11 mouse cellular contexts compared by ENCODE assay signal in the genomic region with DNA sequence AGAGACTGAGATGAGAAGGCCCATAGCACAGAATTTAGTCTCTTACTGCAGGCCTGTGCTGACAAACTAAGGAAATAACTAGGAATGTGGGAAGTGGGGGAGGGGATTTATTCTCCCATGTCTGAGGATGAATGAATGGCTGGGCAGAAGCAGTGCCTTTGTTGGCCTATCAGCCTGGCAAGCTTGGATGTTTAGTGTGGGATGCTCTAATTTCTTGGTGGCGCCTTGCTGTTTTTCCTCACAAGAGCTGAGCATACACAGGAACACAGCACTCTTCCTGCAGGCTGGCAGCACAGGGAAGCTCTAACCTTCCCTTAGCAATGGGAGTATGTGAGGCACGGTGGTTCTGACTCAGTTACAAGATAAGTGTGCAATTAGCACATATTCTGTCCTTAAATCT.
DNase-seq lines count a peak whose midpoint lies in the region; ATAC-seq and TF ChIP-seq lines count a peak whose summit lies in the region.
"Had no signal": no experiment of that assay in that cellular context is flagged by ENCODE, and none has a peak within 500 bp of the region (broad histone marks: within the 10 kb centered on the region; RNA-seq: fewer than 3 reads in every experiment).

No protein-coding gene starts in this region.

- ATAC-seq in forebrain, embryonic 13.5 days = no peak
- ATAC-seq in midbrain, embryonic 13.5 days = no peak
- no peak for ATAC-seq in megakaryocyte progenitor cell, adult 5-6 weeks (replicated peaks; ENCODE audit: poor library complexity)

- TF ChIP-seq POLR2A in heart, adult 2 months (IDR thresholded peaks at IDR 0.05; ENCODE audit: insufficient read depth, low read depth, low read length) = no peak
- TF ChIP-seq POLR2A in thymus, adult 2 months (IDR thresholded peaks at IDR 0.05; ENCODE audit: control insufficient read depth, extremely low read depth, insufficient read depth, low read length, poor library complexity) = no peak

- DNase-seq in heart, adult 2 months = no peak
- DNase-seq in heart, adult 11 months = no peak
- peak; percentile 65 for DNase-seq in brain, adult 2 months (ENCODE audit: low read depth, low spot score)
- DNase-seq in thymus, adult 2 months = no peak
- no peak for DNase-seq in heart, adult 18-20 months
- DNase-seq: gastrocnemius, adult 2 months; kidney, adult 18-20 months had no signal

- no peaks in the 10 kb centered on the region for H3K9me3 ChIP-seq in forebrain, embryonic 13.5 days (replicated peaks)
- H3K9me3 ChIP-seq in midbrain, embryonic 13.5 days = no peaks in the 10 kb centered on the region
- H3K9me3 ChIP-seq: embryonic facial prominence, embryonic 15.5 days had no signal

- H3K9ac ChIP-seq in heart, adult 2 months (ENCODE audit: low read depth, low read length) = no peak overlapping the region
- H3K9ac ChIP-seq in forebrain, embryonic 13.5 days = no peak overlapping the region
- no peak overlapping the region for H3K9ac ChIP-seq in midbrain, embryonic 13.5 days (replicated peaks)
- H3K9ac ChIP-seq: embryonic facial prominence, embryonic 15.5 days had no signal

- intact Hi-C loops in heart, adult 2 months (cut with DNase I) = no loop called here

- no peaks in the 10 kb centered on the region for H3K36me3 ChIP-seq in heart, adult 2 months (ENCODE audit: control insufficient read depth, insufficient read depth, low read length)
- H3K36me3 ChIP-seq in forebrain, embryonic 13.5 days (ENCODE audit: poor library complexity, severe bottlenecking) = no peaks in the 10 kb centered on the region
- H3K36me3 ChIP-seq in midbrain, embryonic 13.5 days = no peaks in the 10 kb centered on the region
- no peaks in the 10 kb centered on the region for H3K36me3 ChIP-seq in thymus, adult 2 months (ENCODE audit: control insufficient read depth, insufficient read depth, low read length)
- H3K36me3 ChIP-seq: embryonic facial prominence, embryonic 15.5 days had no signal

- H3K79me2 ChIP-seq in heart, adult 2 months (replicated peaks; ENCODE audit: control insufficient read depth, insufficient read depth, low read length) = no peaks in the 10 kb centered on the region

- H3K27me3 ChIP-seq in heart, adult 2 months (ENCODE audit: control insufficient read depth, insufficient read depth, low read length) = no peaks in the 10 kb centered on the region
- H3K27me3 ChIP-seq in forebrain, embryonic 13.5 days = no peaks in the 10 kb centered on the region
- H3K27me3 ChIP-seq in midbrain, embryonic 13.5 days = no peaks in the 10 kb centered on the region
- H3K27me3 ChIP-seq in thymus, adult 2 months (ENCODE audit: control insufficient read depth, insufficient read depth, low read length) = no peaks in the 10 kb centered on the region
- H3K27me3 ChIP-seq: embryonic facial prominence, embryonic 15.5 days had no signal

- H3K4me2 ChIP-seq in forebrain, embryonic 13.5 days = no peak overlapping the region
- H3K4me2 ChIP-seq in midbrain, embryonic 13.5 days (replicated peaks) = no peak overlapping the region
- H3K4me2 ChIP-seq: embryonic facial prominence, embryonic 15.5 days had no signal

- H3K4me3 ChIP-seq in heart, adult 2 months = no peak overlapping the region
- no peak overlapping the region for H3K4me3 ChIP-seq in forebrain, embryonic 13.5 days
- H3K4me3 ChIP-seq in midbrain, embryonic 13.5 days (replicated peaks) = no peak overlapping the region
- H3K4me3 ChIP-seq in thymus, adult 2 months (ENCODE audit: control insufficient read depth, insufficient read depth, low read length) = no peak overlapping the region
- H3K4me3 ChIP-seq: embryonic facial prominence, embryonic 15.5 days; gastrocnemius, adult 2 months had no signal

- 52% methylated on average over 2 of the region's 2 CpGs for WGBS in heart, adult 2 months
- 16% methylated on average over 2 of the region's 2 CpGs for WGBS in forebrain, embryonic 13.5 days
- 25% methylated on average over 2 of the region's 2 CpGs for WGBS in midbrain, embryonic 13.5 days
- WGBS in thymus, adult 2 months = 95% methylated on average over 2 of the region's 2 CpGs

- peaks cover 9% of the 10 kb centered on the region for H3K4me1 ChIP-seq in heart, adult 2 months (ENCODE audit: control insufficient read depth, insufficient read depth, low read length)
- H3K4me1 ChIP-seq in forebrain, embryonic 13.5 days = peaks cover 42% of the 10 kb centered on the region
- H3K4me1 ChIP-seq in midbrain, embryonic 13.5 days (replicated peaks) = peaks cover 62% of the 10 kb centered on the region
- H3K4me1 ChIP-seq in thymus, adult 2 months (replicated peaks; ENCODE audit: control insufficient read depth, insufficient read depth, low read length) = peaks cover 8% of the 10 kb centered on the region
- H3K4me1 ChIP-seq: embryonic facial prominence, embryonic 15.5 days had no signal

- TF ChIP-seq CTCF in heart, adult 2 months (IDR thresholded peaks at IDR 0.05) = no peak
- TF ChIP-seq CTCF in thymus, adult 2 months (IDR thresholded peaks at IDR 0.05; ENCODE audit: borderline replicate concordance, control insufficient read depth, extremely low read depth, insufficient read depth, low read length, poor library complexity) = no peak

- peak overlapping the region; percentile 8; the same call in 1 of the 2 replicates for H3K27ac ChIP-seq in heart, adult 2 months
- peak overlapping the region; percentile 41 for H3K27ac ChIP-seq in forebrain, embryonic 13.5 days
- peak overlapping the region; percentile 74 for H3K27ac ChIP-seq in midbrain, embryonic 13.5 days
- H3K27ac ChIP-seq in thymus, adult 2 months (ENCODE audit: control insufficient read depth, insufficient read depth, low read length) = no peak overlapping the region
- H3K27ac ChIP-seq: embryonic facial prominence, embryonic 15.5 days; gastrocnemius, adult 2 months had no signal

- no peak for TF ChIP-seq EP300 in heart, adult 2 months (IDR thresholded peaks at IDR 0.05; ENCODE audit: insufficient read depth, low read depth, low read length)
